Mouse (Mus musculus) telencephalon, adult 2 months (tissue): ENCODE results near the gene Rtca.
A peak's percentile ranks its signal among the peaks of the same experiment; 100 is the strongest.

ENCODE experiments used
- DNase-seq: peaks from one replicate; pipeline ENCODE4 v3.0.0-alpha.2; 2011; ENCODE audit warnings: low read depth, low spot score

Gene Rtca

GRCm38 (mm10) chr3:116476686-116477298 lies 31.2 kb downstream of the Rtca start:
- no peak for DNase-seq

GRCm38 (mm10) chr3:116474602-116475001 lies 33.4 kb downstream of the Rtca start:
- peak; percentile 18 for DNase-seq

GRCm38 (mm10) chr3:116465709-116466108 lies 42.3 kb downstream of the Rtca start:
- DNase-seq: no peak

DNA sequence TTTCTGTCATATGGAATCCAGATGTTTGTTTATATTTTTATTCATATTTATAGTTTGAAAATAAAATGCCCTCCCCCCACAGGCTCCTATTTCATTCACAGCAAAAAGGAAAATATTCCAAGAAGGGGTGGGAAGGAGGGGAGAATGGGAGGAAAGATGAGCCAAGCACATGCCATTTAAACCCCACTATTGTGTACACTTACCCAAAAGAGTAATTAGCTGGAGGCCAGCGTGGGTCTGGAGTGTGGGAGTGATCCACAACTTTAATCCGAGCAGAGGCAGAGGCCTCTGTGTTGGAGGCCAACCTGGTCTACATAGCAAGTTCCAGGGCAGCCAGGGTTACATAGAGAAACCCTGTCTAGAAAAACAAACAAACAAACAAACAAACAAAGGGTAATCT lies 43.7 kb downstream of the Rtca start:
- no peak for DNase-seq

DNA sequence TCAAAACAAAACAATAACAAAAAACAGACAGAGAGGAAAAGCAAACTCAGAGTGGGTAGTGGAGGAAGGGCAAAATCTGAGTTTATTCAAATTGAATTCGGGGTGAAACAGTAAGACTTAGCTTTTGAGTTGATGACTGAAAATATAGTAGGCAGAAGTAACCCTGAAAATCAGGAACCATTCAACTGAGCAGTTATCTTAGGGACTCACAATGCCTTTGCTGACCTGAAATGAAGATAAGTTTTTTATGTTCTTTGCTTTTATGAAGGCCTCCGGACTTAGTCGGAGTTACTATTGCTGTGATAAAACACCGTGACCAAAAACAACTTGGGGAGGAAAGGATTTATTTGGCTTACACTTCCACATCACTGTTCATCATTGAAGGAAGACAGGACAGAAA lies 47.0 kb downstream of the Rtca start:
- DNase-seq: no peak

DNA sequence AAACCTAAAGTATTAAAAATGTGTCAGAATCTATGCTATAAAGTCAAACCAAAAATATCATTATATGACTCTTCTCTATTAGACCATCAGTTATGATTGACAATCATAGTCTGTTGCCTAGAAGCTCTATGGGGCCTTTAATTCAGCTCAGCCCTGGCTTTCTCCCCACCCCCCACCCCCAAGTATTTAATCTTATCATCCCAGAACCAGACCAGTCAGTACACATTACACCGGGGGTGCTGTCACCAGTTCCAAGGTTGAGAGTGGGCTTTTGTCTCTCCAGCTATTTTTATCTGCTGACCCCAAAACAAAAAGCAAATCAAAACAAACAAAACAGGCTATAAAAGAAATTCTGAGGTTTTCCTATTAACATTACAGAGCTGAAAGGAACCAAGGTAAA lies 53.5 kb downstream of the Rtca start:
- no peak for DNase-seq

- DNase-seq: peak; percentile 4
Observed at GRCm38 (mm10) chr3:116450741-116451140, 57.3 kb downstream of the Rtca start.

- DNase-seq: no peak
Observed at GRCm38 (mm10) chr3:116444327-116444726, 63.7 kb downstream of the Rtca start.

DNA sequence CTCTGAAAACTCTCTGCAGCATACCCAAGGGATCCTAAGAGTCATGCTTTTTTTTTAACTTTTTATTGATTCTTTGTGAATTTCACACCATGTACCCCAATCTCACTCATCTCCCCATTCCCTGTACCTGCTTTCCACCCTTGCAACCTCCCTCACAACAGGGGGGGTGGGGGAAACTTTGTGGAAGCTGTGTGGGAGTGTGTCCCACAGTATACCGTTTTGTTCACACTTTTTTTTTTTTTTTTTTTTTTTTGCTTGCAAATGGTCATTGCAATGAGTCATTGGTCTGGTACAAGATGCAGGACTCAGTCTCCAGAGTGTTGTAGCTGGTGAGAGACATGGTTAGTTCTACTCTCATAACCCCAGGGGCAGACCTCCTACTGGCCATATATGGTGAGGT lies 65.2 kb downstream of the Rtca start:
- no peak for DNase-seq

DNA sequence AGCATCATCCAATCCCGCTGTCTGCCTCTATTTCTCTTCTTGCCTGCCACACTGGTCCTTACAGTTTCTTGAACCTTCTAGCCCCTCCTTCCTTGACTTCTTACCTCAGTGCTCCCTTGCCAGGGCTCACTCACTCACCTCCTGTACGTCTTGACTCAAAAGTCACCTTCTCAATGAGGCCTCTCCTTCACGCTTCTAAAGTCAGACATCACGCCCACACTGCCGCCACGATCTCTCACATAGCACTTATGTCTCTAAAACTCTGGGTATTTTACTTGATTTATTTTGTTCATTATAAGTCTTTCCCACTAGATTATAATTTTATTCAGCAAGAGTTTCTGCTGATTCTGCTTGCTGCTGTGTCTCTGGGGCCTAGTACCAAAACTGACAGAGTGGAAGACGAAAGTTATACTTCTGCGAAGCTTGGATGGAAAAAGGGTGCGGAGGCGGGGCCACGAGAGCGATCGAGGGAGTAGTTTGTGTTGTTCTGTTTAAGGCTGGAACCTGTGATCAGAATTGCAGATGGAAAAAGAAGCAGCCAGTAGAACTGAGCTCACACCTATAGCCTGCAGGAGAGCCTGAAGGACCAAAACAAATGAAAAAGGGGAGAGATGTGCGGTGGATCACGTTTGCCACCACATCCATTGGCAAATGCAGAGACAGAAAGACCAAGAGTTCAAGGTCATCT lies 66.3 kb downstream of the Rtca start:
- DNase-seq: no peak

GRCm38 (mm10) chr3:116440066-116440997 lies 67.7 kb downstream of the Rtca start:
- no peak for DNase-seq
